Comparison of ENCODE assay signal across 8 mouse cellular contexts in the genomic region with DNA sequence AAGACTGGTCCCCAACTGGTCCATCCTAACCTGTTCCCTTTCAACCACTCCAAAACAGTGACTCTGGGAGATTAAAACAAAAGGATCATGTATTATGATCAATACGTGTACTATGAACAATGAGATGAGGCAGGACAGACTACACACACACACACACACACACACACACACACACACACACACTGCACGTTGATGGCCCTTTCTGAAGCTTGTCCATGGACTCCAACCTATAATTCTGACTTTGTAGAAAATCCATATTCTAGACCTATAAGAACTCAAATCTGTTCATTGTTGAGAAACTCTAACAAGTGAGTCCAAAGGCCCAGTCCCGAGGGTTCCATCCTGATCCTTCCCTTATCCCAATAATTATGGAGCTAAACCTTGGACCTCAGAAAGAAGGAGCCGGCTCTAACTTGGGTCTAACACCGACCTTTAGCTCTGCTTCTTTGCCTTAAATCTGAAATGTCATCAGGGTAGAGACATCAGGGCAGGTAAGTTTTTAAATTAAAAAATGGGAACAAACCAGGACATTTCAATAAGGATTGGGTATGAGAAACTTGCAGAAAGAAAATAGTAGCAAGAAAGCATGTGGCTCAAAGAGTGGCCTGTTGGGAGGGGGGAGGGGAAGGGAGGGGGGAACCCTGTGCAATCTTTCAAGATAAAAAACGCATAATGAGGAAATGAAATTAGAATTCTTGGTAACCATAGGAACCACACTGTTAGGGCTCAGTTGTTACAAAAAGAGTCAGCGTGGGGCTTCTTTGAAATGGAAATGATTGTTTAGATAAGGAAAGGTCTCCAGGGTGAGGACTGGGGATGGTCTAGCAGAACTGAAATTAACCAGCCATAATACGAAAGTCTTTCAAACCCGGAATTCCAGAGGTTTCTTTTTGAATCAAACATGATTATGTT.
DNase-seq lines count a peak whose midpoint lies in the region; ATAC-seq and TF ChIP-seq lines count a peak whose summit lies in the region.

No protein-coding gene starts in this region.

- DNase-seq in layer of hippocampus, adult 2 months (ENCODE audit: low spot score in 2 of 2), result no peak
- DNase-seq in layer of hippocampus, adult 9-10 months (ENCODE audit: low spot score), result no peak
- peak; percentile 73 for DNase-seq in embryonic facial prominence, embryonic 11.5 days (ENCODE audit: low spot score)
- DNase-seq in hindbrain, postnatal 0 days (ENCODE audit: low spot score), result peak; percentile 47
- DNase-seq in adrenal gland, postnatal 36 days, result no peak
- DNase-seq in kidney, adult 2 months, result no peak
- DNase-seq in spleen, postnatal 4 days (ENCODE audit: low spot score in 2 of 2), result no peak

- H3K27ac ChIP-seq in layer of hippocampus, adult 2 months, result peak overlapping the region; percentile 56
- no peak overlapping the region for H3K27ac ChIP-seq in embryonic facial prominence, embryonic 11.5 days (replicated peaks; ENCODE audit: low read depth, low read length)
- no peak overlapping the region for H3K27ac ChIP-seq in hindbrain, postnatal 0 days
- no peak overlapping the region for H3K27ac ChIP-seq in neural tube, embryonic 13.5 days (replicated peaks)
- no peak overlapping the region for H3K27ac ChIP-seq in kidney, adult 2 months (ENCODE audit: insufficient read depth, low read depth, low read length)

- no peak for TF ChIP-seq POLR2A in kidney, adult 2 months (IDR thresholded peaks at IDR 0.05; ENCODE audit: low read depth, low read length)

- no peaks in the 10 kb centered on the region for H3K4me1 ChIP-seq in embryonic facial prominence, embryonic 11.5 days (ENCODE audit: control insufficient read depth, insufficient read depth, low read length)
- no peaks in the 10 kb centered on the region for H3K4me1 ChIP-seq in hindbrain, postnatal 0 days (ENCODE audit: insufficient read depth, low read length)
- peaks cover 16% of the 10 kb centered on the region for H3K4me1 ChIP-seq in neural tube, embryonic 13.5 days (replicated peaks)
- no peaks in the 10 kb centered on the region for H3K4me1 ChIP-seq in kidney, adult 2 months (ENCODE audit: control insufficient read depth, insufficient read depth, low read length)

- WGBS in embryonic facial prominence, embryonic 11.5 days, result 38% methylated on average over 9 of the region's 9 CpGs
- 29% methylated on average over 9 of the region's 9 CpGs for WGBS in hindbrain, postnatal 0 days
- WGBS in neural tube, embryonic 13.5 days, result 37% methylated on average over 9 of the region's 9 CpGs
- WGBS in kidney, adult 2 months, result 56% methylated on average over 9 of the region's 9 CpGs

- peak; percentile 80 for ATAC-seq in embryonic facial prominence, embryonic 11.5 days (replicated peaks; ENCODE audit: insufficient number of reproducible peaks, low FRiP score, low TSS enrichment, low read depth)
- ATAC-seq in hindbrain, postnatal 0 days, result peak; percentile 63; the same call in 1 of the 2 replicates
- peak; percentile 67; the same call in 1 of the 2 replicates for ATAC-seq in neural tube, embryonic 13.5 days (ENCODE audit: low read depth)

- no peak overlapping the region for H3K4me3 ChIP-seq in layer of hippocampus, adult 2 months
- no peak overlapping the region for H3K4me3 ChIP-seq in embryonic facial prominence, embryonic 11.5 days (ENCODE audit: low read depth, low read length)
- no peak overlapping the region for H3K4me3 ChIP-seq in hindbrain, postnatal 0 days (ENCODE audit: low read length)
- H3K4me3 ChIP-seq in neural tube, embryonic 13.5 days, result no peak overlapping the region
- no peak overlapping the region for H3K4me3 ChIP-seq in kidney, adult 2 months (ENCODE audit: insufficient read depth, low read depth, low read length)

- no peaks in the 10 kb centered on the region for H3K36me3 ChIP-seq in embryonic facial prominence, embryonic 11.5 days (replicated peaks; ENCODE audit: control insufficient read depth, insufficient read depth, low read depth, low read length)
- no peaks in the 10 kb centered on the region for H3K36me3 ChIP-seq in hindbrain, postnatal 0 days (ENCODE audit: insufficient read depth, low read length)
- H3K36me3 ChIP-seq in neural tube, embryonic 13.5 days, result no peaks in the 10 kb centered on the region
- no peaks in the 10 kb centered on the region for H3K36me3 ChIP-seq in kidney, adult 2 months (ENCODE audit: control insufficient read depth, insufficient read depth, low read length)

- no peak overlapping the region for H3K9ac ChIP-seq in embryonic facial prominence, embryonic 11.5 days (replicated peaks; ENCODE audit: low read length)
- H3K9ac ChIP-seq in hindbrain, postnatal 0 days (replicated peaks; ENCODE audit: low read length), result no peak overlapping the region
- no peak overlapping the region for H3K9ac ChIP-seq in neural tube, embryonic 13.5 days

- no peak overlapping the region for H3K4me2 ChIP-seq in embryonic facial prominence, embryonic 11.5 days (ENCODE audit: low read depth, low read length)
- no peak overlapping the region for H3K4me2 ChIP-seq in hindbrain, postnatal 0 days (ENCODE audit: low read depth, low read length)
- no peak overlapping the region for H3K4me2 ChIP-seq in neural tube, embryonic 13.5 days

- no peaks in the 10 kb centered on the region for H3K9me3 ChIP-seq in embryonic facial prominence, embryonic 11.5 days (replicated peaks; ENCODE audit: control insufficient read depth, low read length)
- H3K9me3 ChIP-seq in hindbrain, postnatal 0 days (ENCODE audit: low read length), result no peaks in the 10 kb centered on the region
- H3K9me3 ChIP-seq in neural tube, embryonic 13.5 days, result no peaks in the 10 kb centered on the region

- H3K27me3 ChIP-seq in embryonic facial prominence, embryonic 11.5 days (ENCODE audit: control insufficient read depth, insufficient read depth, low read length), result no peaks in the 10 kb centered on the region
- no peaks in the 10 kb centered on the region for H3K27me3 ChIP-seq in hindbrain, postnatal 0 days (ENCODE audit: insufficient read depth, low read length)
- H3K27me3 ChIP-seq in neural tube, embryonic 13.5 days, result no peaks in the 10 kb centered on the region
- H3K27me3 ChIP-seq in kidney, adult 2 months (replicated peaks; ENCODE audit: control insufficient read depth, insufficient read depth, low read length), result no peaks in the 10 kb centered on the region; the same call in 1 of the 2 replicates

- no peak for TF ChIP-seq CTCF in layer of hippocampus, adult 2 months (conservative IDR thresholded peaks at IDR 0.05)
- TF ChIP-seq CTCF in hindbrain, postnatal 0 days (IDR thresholded peaks at IDR 0.05; ENCODE audit: low read depth), result no peak
- TF ChIP-seq CTCF in kidney, adult 2 months (conservative IDR thresholded peaks at IDR 0.05; ENCODE audit: insufficient read depth, insufficient read length, low read depth, low read length), result no peak

Comparison
In these comparisons a context has a peak if more than half of its experiments do, and no peak if none do; other contexts are left out.
1. DNase-seq: peak in embryonic facial prominence, embryonic 11.5 days (single experiment) and hindbrain, postnatal 0 days (single experiment); none in layer of hippocampus, adult 2 months (0 of 2), layer of hippocampus, adult 9-10 months (single experiment), adrenal gland, postnatal 36 days (0 of 2), kidney, adult 2 months (single experiment) and spleen, postnatal 4 days (0 of 2).
2. Peak in every context shown above with its lines, with median percentiles within 50 percentile points of each other: ATAC-seq.